Mouse (Mus musculus) midbrain, embryonic 11.5 days (tissue): ENCODE measurements around the gene Angptl7. TPM values are rescaled to one million over a fixed set of nuclear protein-coding genes. Genes with fewer than 3 reads are reported as not detected.

Experiments used
- ATAC-seq: fragments of 200-750 bp; cut with Nextera tagmentation; 2 replicates; pipeline ENCODE4 v1.8.0; 2017; ENCODE audit warnings: moderate TSS enrichment, moderate library complexity; ENCODE audit not compliant: low FRiP score
- DNase-seq: peaks from one replicate; pipeline ENCODE4 v3.0.0; 2015; ENCODE audit warnings: low spot score; ENCODE audit errors: missing footprints
- H3K27ac ChIP-seq: fragments of 300-500 bp; sonication (generic); 2 replicates; pipeline ENCODE4 v1.5.1; 2014; ENCODE audit warnings: low read depth, low read length
- H3K27me3 ChIP-seq: fragments of 300-500 bp; sonication (generic); 2 replicates; pipeline ENCODE4 v1.6.1; 2014; ENCODE audit warnings: mild to moderate bottlenecking, low read length, moderate library complexity, mixed read lengths; ENCODE audit not compliant: control insufficient read depth, insufficient read depth
- H3K36me3 ChIP-seq: fragments of 300-500 bp; sonication (generic); 2 replicates; pipeline ENCODE4 v1.6.1; 2014; ENCODE audit warnings: mild to moderate bottlenecking, low read length, moderate library complexity, mixed read lengths; ENCODE audit not compliant: control insufficient read depth, insufficient read depth
- H3K4me1 ChIP-seq: fragments of 300-500 bp; sonication (generic); 2 replicates; pipeline ENCODE4 v1.6.1; 2014; ENCODE audit warnings: low read length; ENCODE audit not compliant: control insufficient read depth, insufficient read depth
- H3K4me2 ChIP-seq: fragments of 300-500 bp; sonication (generic); 2 replicates; pipeline ENCODE4 v1.6.1; 2014; ENCODE audit warnings: mild to moderate bottlenecking, moderate library complexity
- H3K4me3 ChIP-seq: fragments of 300-500 bp; sonication (generic); 2 replicates; pipeline ENCODE4 v1.5.1; 2014; ENCODE audit warnings: low read depth, low read length
- H3K9ac ChIP-seq: fragments of 300-500 bp; sonication (generic); 2 replicates; pipeline ENCODE4 v1.6.1; 2014; ENCODE audit warnings: low read length
- H3K9me3 ChIP-seq: fragments of 300-500 bp; sonication (generic); 2 replicates; pipeline ENCODE4 v1.6.1; 2016; ENCODE audit warnings: low read length; ENCODE audit not compliant: control insufficient read depth
- WGBS: fragments of 180-500 bp; shearing (Covaris S2); extraction: QIAGEN DNeasy Blood & Tissue Kit; methylation state at CpG from one replicate; pipeline ENCODE4 v1.1.7; 2014; 5-methylcytosine and 5-hydroxymethylcytosine counted together
- polyA plus RNA-seq: library from polyadenylated mRNA; unstranded; fragments of >200 nt; fragmentation: Nextera tagmentation; extraction: Ambion mirVana; gene quantifications from 2 replicates; pipeline ENCODE4 v1.2.1, GENCODE M21; 2014

The Angptl7 gene
- polyA plus RNA-seq, 1 experiment from 2014 or later, result 0.14 TPM

DNA sequence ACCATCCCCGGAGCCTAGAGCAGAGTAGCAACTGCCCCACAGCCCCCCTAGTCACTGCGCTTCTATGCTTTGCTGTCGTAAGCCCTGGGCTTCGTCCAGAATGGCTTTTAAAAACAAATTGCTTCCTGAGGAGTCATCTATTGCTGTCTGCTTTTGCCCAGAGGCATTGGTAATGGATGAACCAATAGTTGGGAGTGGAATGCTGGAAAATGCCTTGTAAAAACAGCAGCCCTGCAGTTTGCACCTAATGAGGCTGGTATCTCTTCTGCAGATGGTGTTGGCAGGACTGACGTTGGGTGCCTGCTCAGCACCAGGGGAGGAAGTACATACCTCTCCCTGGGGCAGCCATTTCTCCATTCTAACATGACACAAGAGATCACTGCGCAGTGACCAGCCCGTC, 23.3 kb upstream of the Angptl7 start:
- Histone ChIP-seq H3K9me3 (no peaks in the 10 kb centered on the region), H3K27ac (no peak overlapping the region), H3K36me3 (peaks cover 20% of the 10 kb centered on the region; the same call in 1 of the 2 replicates), H3K4me3 (no peak overlapping the region), H3K27me3 (no peaks in the 10 kb centered on the region), H3K9ac (no peak overlapping the region), H3K4me2 (no peak overlapping the region), H3K4me1 (peaks cover 5% of the 10 kb centered on the region; the same call in 1 of the 2 replicates)
- DNase-seq (peak; percentile 17), ATAC-seq (no peak)
- WGBS, result 91% methylated on average over 7 of the region's 7 CpGs

DNA sequence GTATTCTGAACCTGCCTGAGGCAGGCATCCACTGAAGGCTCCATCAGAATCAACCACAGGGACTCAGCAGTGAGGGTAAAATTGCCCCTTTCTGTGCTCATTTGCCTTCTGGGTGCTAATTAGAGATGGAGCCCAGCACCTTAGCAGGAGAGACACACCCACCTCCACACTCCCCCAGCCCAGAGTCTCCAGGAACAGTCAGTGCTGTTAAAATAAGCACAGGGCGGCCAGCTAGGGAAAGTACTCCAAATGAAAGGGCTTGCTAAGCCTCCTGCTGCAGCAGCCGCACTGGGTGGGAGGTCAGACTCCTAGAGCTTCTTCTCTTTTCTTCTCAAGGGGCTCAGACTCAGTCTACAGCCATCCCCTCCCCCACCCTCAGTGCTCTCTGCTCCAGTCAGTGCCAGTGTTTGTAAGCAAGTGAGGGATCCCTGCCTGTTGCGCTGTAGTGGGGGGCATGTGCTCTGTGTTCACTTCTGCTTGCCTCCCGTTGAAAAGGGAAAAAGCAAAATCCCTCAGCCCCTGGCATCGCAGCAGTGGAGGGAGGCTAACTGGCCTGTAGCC, 18.1 kb upstream of the Angptl7 start:
- Histone ChIP-seq H3K4me2 (no peak overlapping the region), H3K27me3 (no peaks in the 10 kb centered on the region), H3K4me3 (no peak overlapping the region), H3K9me3 (no peaks in the 10 kb centered on the region), H3K36me3 (peaks cover 12% of the 10 kb centered on the region; the same call in 1 of the 2 replicates), H3K9ac (peak overlapping the region; percentile 14; the same call in 1 of the 2 replicates), H3K27ac (peak overlapping the region; percentile 41), H3K4me1 (peaks cover 15% of the 10 kb centered on the region; the same call in 1 of the 2 replicates)
- DNase-seq (peak; percentile 89), ATAC-seq (peak; percentile 87)
- 6% methylated on average over 5 of the region's 5 CpGs for WGBS

DNA sequence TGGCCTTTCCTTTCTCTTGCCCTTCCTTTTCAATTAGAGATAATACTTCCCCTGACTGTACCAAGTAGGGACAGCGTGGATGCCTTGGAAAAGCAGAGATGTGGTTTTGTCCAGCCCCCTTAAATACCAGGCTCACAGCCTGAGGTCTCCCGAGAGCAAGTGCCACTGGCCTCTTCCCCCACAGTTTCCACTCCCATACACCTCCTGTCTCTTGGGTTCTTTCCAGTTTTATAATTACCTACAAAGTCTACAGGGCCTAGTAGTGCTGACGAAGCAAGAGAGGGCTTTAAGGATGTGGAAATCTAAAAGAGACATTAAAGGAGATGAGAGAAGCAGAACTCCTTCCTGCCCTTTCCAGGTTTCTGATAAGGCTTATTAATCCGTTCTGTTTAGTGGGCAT, 17.5 kb upstream of the Angptl7 start:
- 38% methylated on average over 4 of the region's 4 CpGs for WGBS

DNA sequence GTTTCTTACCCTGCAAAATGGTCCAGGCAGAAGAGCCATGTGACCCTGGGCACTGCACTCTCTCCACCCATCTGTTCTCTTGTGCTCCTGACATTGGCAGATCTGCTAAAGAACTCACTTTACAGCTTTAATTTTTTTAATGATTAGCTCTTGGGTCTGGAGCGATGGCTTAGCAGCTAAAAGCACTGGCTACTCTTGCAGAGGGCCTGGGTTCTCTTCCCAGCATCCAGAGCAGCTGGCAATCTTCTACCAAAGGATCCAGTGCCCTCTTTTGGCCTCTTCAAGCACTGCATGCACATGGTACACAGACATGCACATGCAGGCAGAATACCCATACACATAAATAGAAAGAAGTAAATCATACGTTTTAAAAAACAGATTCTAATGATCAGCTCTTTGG, 15.1 kb upstream of the Angptl7 start:
- 89% methylated on average over 2 of the region's 2 CpGs for WGBS
- Histone ChIP-seq H3K36me3 (peaks cover 7% of the 10 kb centered on the region; the same call in 1 of the 2 replicates), H3K9me3 (no peaks in the 10 kb centered on the region)

More for the DNA sequence above, 17.5 kb upstream of the Angptl7 start:
- ATAC-seq, result no peak
- H3K4me3 ChIP-seq, result no peak overlapping the region
- no peak overlapping the region for H3K4me2 ChIP-seq
- H3K27me3 ChIP-seq, result no peaks in the 10 kb centered on the region
- H3K27ac ChIP-seq, result peak overlapping the region; percentile 41
- no peaks in the 10 kb centered on the region for H3K9me3 ChIP-seq
- H3K4me1 ChIP-seq, result peaks cover 15% of the 10 kb centered on the region; the same call in 1 of the 2 replicates
- peak; percentile 86 for DNase-seq
- no peak overlapping the region for H3K9ac ChIP-seq
- H3K36me3 ChIP-seq, result peaks cover 12% of the 10 kb centered on the region; the same call in 1 of the 2 replicates

GRCm38 (mm10) chr4:148513021-148513559, 12.8 kb upstream of the Angptl7 start:
- Histone ChIP-seq H3K27ac (no peak overlapping the region), H3K4me2 (no peak overlapping the region), H3K4me3 (no peak overlapping the region), H3K9me3 (no peaks in the 10 kb centered on the region), H3K9ac (no peak overlapping the region), H3K27me3 (no peaks in the 10 kb centered on the region), H3K36me3 (peaks cover 9% of the 10 kb centered on the region; the same call in 1 of the 2 replicates), H3K4me1 (peaks cover 6% of the 10 kb centered on the region; the same call in 1 of the 2 replicates)
- 81% methylated on average over 6 of the region's 6 CpGs for WGBS
- ATAC-seq, result no peak
- DNase-seq, result peak; percentile 21

More for the DNA sequence above, 15.1 kb upstream of the Angptl7 start:
- H3K4me2 ChIP-seq, result no peak overlapping the region
- DNase-seq, result no peak
- H3K27me3 ChIP-seq, result no peaks in the 10 kb centered on the region
- peaks cover 15% of the 10 kb centered on the region; the same call in 1 of the 2 replicates for H3K4me1 ChIP-seq
- H3K4me3 ChIP-seq, result no peak overlapping the region
- ATAC-seq, result no peak
- H3K9ac ChIP-seq, result no peak overlapping the region
- H3K27ac ChIP-seq, result no peak overlapping the region

DNA sequence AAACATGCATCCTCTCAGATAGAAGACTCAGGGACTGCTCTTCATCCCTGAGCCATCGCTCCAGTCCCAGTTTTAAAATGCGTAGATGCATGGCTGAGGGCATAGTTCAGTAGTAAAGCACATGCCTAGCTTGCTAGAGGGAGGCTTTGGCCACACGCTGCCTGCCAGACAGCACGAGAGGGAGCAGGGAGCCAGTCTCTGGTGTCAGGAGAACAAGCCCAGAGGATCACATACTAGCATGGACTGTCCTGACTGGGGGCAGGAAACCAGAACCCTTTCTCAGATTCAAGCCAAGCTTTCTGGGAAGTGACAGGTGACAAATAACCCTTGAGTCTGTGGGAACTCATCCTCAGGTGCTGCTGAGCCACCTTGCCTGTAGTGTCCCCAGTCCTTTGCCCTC, 11.1 kb upstream of the Angptl7 start:
- peak; percentile 67 for DNase-seq
- Histone ChIP-seq H3K36me3 (peaks cover 9% of the 10 kb centered on the region; the same call in 1 of the 2 replicates), H3K4me2 (no peak overlapping the region), H3K9me3 (no peaks in the 10 kb centered on the region), H3K4me3 (no peak overlapping the region), H3K27ac (no peak overlapping the region), H3K9ac (no peak overlapping the region), H3K27me3 (no peaks in the 10 kb centered on the region), H3K4me1 (no peaks in the 10 kb centered on the region)
- ATAC-seq, result no peak
- 96% methylated on average over 4 of the region's 4 CpGs for WGBS

- Histone ChIP-seq H3K4me2 (no peak overlapping the region), H3K9ac (no peak overlapping the region), H3K27me3 (no peaks in the 10 kb centered on the region), H3K4me3 (no peak overlapping the region), H3K4me1 (no peaks in the 10 kb centered on the region), H3K9me3 (no peaks in the 10 kb centered on the region), H3K36me3 (peaks cover 9% of the 10 kb centered on the region; the same call in 1 of the 2 replicates), H3K27ac (no peak overlapping the region)
- ATAC-seq (no peak), DNase-seq (peak; percentile 51)
- 93% methylated on average over 4 of the region's 4 CpGs for WGBS
Measured at GRCm38 (mm10) chr4:148510691-148511090, 10.4 kb upstream of the Angptl7 start.

DNA sequence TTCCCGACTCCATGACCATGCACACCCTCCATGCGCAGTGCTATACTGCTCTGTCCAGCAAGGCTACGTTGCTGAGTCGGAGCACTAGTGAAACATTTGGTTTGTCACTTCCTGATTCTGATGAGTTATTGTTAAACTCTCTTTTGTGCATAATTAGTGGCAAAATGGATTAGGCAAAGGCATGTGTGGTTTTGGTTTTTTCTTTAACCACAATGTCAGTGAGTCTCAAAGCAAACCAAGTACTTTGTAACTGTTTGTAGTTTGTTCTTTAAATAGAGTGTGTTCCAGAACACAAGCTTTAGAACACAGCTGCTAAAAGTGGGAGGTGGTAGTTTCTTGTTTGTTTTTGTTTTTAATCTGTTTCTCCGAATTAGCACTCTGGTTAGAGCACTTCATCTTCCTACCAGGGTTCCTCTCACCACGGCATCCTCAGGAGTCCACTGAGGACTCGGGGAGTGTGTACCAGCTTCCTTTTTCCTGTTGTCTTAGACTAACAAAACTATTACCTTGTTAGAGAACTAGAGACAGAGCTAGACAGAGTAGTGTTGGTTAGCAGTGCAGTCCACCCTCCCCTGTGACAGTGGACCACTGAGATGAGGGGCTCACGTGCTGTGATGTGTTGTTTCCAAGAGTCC, 9.3 kb upstream of the Angptl7 start:
- Histone ChIP-seq H3K4me2 (no peak overlapping the region), H3K4me3 (no peak overlapping the region), H3K9me3 (no peaks in the 10 kb centered on the region), H3K27ac (no peak overlapping the region), H3K36me3 (0 out of 2 replicates have a peak, but pooled peaks cover 4% of the 10 kb centered on the region), H3K27me3 (no peaks in the 10 kb centered on the region), H3K4me1 (no peaks in the 10 kb centered on the region), H3K9ac (no peak overlapping the region)
- peak; percentile 31 for DNase-seq
- no peak for ATAC-seq
- 87% methylated on average over 8 of the region's 8 CpGs for WGBS
